Mouse (Mus musculus) megakaryocyte, embryonic 14.5 days (primary cell): Measurements from ENCODE around the gene Flt1. TPM values are rescaled to one million over a fixed set of nuclear protein-coding genes. Genes with fewer than 3 reads are reported as not detected.

ENCODE experiments used
- H3K27me3 ChIP-seq: replicated peaks from 2 replicates; pipeline ENCODE3; 2012; ENCODE audit warnings: inconsistent platforms
- H3K36me3 ChIP-seq: replicated peaks from 2 replicates; pipeline ENCODE3; 2012; ENCODE audit warnings: low read length, inconsistent platforms, mixed read lengths
- H3K4me1 ChIP-seq: 2 replicates; pipeline ENCODE4 v1.6.1; 2012; ENCODE audit warnings: inconsistent platforms
- H3K4me3 ChIP-seq: replicated peaks from 2 replicates; pipeline ENCODE3; 2012; ENCODE audit warnings: moderate library complexity, mild to moderate bottlenecking, inconsistent platforms
- H3K9me3 ChIP-seq: 2 replicates; pipeline ENCODE4 v1.6.1; 2012; ENCODE audit warnings: inconsistent platforms
- FLI1 ChIP-seq: IDR thresholded peaks from 2 replicates; pipeline ENCODE4 v1.6.1; 2012; ENCODE audit warnings: low read length, inconsistent platforms, mixed read lengths
- GATA1 ChIP-seq: IDR thresholded peaks from 3 replicates; pipeline ENCODE4 v1.6.1; 2012; ENCODE audit warnings: mixed read lengths, low read length, inconsistent platforms, borderline replicate concordance
- polyA plus RNA-seq: library from polyadenylated mRNA; stranded (reverse); fragments of >175 nt; gene quantifications from 2 replicates; pipeline ENCODE4 v1.2.3, GENCODE M21; 2012; ENCODE audit warnings: low replicate concordance; ENCODE audit not compliant: insufficient read depth

The Flt1 gene
- polyA plus RNA-seq, 1 experiment, result 0.36 TPM

- H3K9me3 ChIP-seq, result no peaks in the 10 kb centered on the region
- H3K4me1 ChIP-seq, result peaks cover 23% of the 10 kb centered on the region
- H3K36me3 ChIP-seq, result peaks cover 80% of the 10 kb centered on the region
- TF ChIP-seq FLI1, result no peak
- no peak for TF ChIP-seq GATA1
- H3K4me3 ChIP-seq, result no peak overlapping the region
- H3K27me3 ChIP-seq, result no peaks in the 10 kb centered on the region
Measured at GRCm38 (mm10) chr5:147549016-147549755, 176.6 kb downstream of the Flt1 start.

DNA sequence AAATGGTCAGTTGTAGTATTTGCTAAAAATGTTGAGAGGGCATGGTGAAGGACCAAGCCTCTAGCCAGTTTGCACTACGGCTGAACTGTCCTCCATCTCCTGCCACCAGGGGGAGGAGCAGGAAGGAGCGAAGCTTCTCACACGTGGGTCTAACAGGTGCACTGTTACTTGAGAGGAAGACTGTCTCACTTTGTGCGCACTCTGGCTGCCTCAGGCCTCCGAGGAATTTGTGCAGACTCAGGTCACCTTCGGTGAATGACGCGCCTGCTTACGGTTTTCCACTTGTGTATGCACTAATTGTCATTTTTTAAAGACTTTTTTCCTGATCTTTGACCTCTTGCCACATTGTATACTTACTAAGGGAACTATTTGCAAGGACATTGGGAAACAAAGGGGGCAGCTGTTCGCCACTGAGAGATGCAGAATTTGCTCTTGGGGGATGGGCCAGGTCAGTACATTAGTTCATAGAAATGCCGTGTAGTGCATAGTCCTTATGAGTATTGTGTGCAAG, 180.0 kb downstream of the Flt1 start:
- Histone ChIP-seq H3K4me3 (no peak overlapping the region), H3K4me1 (peaks cover 17% of the 10 kb centered on the region), H3K9me3 (no peaks in the 10 kb centered on the region), H3K27me3 (no peaks in the 10 kb centered on the region), H3K36me3 (peaks cover 94% of the 10 kb centered on the region)
- TF ChIP-seq FLI1 (no peak), GATA1 (no peak)

DNA sequence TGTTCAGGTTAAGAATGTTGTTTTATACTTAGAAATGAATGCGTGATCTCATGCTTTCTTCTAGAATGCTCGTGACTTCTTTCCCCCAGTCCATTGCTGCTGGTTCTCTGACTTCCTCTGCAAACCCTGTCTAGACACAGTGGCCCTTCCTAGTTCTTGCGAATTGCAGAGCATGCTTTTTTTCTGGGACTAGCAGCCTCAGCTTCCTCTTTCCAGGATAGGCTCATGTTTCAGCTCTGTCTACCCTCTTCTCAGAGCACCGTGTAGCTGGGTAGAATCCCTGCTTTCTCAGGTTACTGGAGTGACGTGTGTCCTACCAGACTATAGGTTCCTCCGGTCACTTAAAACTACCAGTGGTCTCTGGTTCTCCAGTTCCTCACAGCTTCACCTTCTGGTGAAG, 183.5 kb downstream of the Flt1 start:
- peaks cover 94% of the 10 kb centered on the region for H3K36me3 ChIP-seq
- H3K9me3 ChIP-seq, result no peaks in the 10 kb centered on the region
- peaks cover 18% of the 10 kb centered on the region for H3K4me1 ChIP-seq
- no peak overlapping the region for H3K4me3 ChIP-seq
- TF ChIP-seq FLI1, result no peak
- no peak for TF ChIP-seq GATA1
- no peaks in the 10 kb centered on the region for H3K27me3 ChIP-seq

GRCm38 (mm10) chr5:147539815-147540214, 186.0 kb downstream of the Flt1 start:
- no peak for TF ChIP-seq GATA1
- no peaks in the 10 kb centered on the region for H3K27me3 ChIP-seq
- peaks cover 18% of the 10 kb centered on the region for H3K4me1 ChIP-seq
- peaks cover 92% of the 10 kb centered on the region for H3K36me3 ChIP-seq
- H3K9me3 ChIP-seq, result no peaks in the 10 kb centered on the region
- H3K4me3 ChIP-seq, result no peak overlapping the region

GRCm38 (mm10) chr5:147539409-147539808, 186.4 kb downstream of the Flt1 start:
- H3K36me3 ChIP-seq, result peaks cover 91% of the 10 kb centered on the region
- no peaks in the 10 kb centered on the region for H3K9me3 ChIP-seq
- H3K4me1 ChIP-seq, result peaks cover 18% of the 10 kb centered on the region
- no peaks in the 10 kb centered on the region for H3K27me3 ChIP-seq
- no peak overlapping the region for H3K4me3 ChIP-seq
- no peak for TF ChIP-seq GATA1
- TF ChIP-seq FLI1, result no peak

DNA sequence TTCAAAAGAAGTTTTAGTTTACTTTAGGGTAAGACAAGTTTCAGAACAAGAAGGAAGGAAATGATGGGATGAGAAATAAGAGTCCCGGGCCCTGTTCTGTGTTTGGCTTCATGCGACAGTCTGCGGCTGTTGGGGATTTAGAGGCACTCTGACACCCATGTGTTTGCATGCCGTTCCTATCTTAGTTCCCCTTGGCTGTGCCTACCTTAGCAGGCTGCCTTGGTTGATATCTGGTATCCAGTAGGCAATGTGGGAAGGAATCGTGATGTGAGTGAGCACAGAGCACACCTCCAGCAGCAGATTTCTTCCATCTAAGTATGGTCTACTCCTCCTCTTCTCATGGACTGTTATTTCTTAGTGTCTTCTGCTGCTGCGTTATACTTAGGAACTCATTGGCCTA, 193.8 kb downstream of the Flt1 start:
- Histone ChIP-seq H3K36me3 (peaks cover 84% of the 10 kb centered on the region), H3K27me3 (no peaks in the 10 kb centered on the region), H3K4me1 (peaks cover 29% of the 10 kb centered on the region), H3K9me3 (no peaks in the 10 kb centered on the region), H3K4me3 (no peak overlapping the region)
- TF ChIP-seq GATA1 (no peak), FLI1 (no peak)

DNA sequence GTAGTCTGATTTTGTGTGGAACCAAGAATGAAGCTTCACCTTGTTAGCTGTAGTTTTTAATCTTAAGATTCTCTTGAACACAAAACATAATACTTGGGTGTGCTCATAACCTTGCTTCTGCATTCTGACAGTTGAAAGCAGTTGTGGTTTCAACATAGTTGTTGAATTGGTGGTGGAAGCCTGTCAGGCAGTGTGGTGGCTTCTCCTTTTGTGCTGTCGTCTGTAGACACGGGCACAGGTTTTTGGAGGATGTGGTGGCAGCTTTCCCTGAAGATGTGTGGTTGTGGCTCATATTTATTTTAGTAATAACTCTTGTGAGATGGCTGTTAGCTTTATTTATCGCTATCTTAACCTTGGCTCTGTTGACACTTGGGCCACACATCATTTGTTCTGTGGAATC, 198.0 kb downstream of the Flt1 start:
- Histone ChIP-seq H3K27me3 (no peaks in the 10 kb centered on the region), H3K4me3 (peak overlapping the region; percentile 64), H3K4me1 (peaks cover 40% of the 10 kb centered on the region), H3K36me3 (peaks cover 88% of the 10 kb centered on the region), H3K9me3 (no peaks in the 10 kb centered on the region)
- TF ChIP-seq GATA1 (no peak), FLI1 (no peak)

DNA sequence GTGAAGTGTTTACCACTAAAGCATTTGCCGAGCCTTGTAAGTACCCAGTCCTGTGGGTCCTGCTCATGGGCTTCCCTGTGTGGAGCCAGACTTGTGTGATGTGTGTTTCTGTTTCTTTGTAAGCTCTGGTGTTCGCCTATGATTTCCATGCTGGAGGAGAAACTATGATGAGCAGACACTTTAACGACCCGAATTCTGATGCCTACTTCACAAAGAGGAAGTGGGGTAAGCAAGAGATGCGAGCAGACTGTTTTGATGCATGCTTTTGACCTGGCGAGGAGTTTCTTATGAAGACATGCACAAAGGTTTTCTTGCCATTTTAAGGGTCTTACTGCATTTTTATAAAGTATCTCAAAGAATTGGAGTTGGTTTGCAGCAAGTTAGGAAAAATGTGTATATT, 198.8 kb downstream of the Flt1 start:
- peaks cover 88% of the 10 kb centered on the region for H3K36me3 ChIP-seq
- H3K9me3 ChIP-seq, result no peaks in the 10 kb centered on the region
- no peaks in the 10 kb centered on the region for H3K27me3 ChIP-seq
- peaks cover 37% of the 10 kb centered on the region for H3K4me1 ChIP-seq
- TF ChIP-seq GATA1 (no peak), FLI1 (no peak)
- H3K4me3 ChIP-seq, result no peak overlapping the region

Other genes with a start within 250 kb of the Flt1 start
- gene Pomp, start 134.4 kb upstream of the Flt1 start, polyA plus RNA-seq, result 2.6 and 32.9 TPM in 2 replicates
- 1.4 and 4.4 TPM in 2 replicates for gene Slc46a3, start 168.8 kb upstream of the Flt1 start, polyA plus RNA-seq
- gene Mtus2, start 231.3 kb upstream of the Flt1 start, polyA plus RNA-seq, result not detected in 2 replicates